Mouse (Mus musculus): ENCODE data around the gene Serpine1.

Gene Serpine1

DNA sequence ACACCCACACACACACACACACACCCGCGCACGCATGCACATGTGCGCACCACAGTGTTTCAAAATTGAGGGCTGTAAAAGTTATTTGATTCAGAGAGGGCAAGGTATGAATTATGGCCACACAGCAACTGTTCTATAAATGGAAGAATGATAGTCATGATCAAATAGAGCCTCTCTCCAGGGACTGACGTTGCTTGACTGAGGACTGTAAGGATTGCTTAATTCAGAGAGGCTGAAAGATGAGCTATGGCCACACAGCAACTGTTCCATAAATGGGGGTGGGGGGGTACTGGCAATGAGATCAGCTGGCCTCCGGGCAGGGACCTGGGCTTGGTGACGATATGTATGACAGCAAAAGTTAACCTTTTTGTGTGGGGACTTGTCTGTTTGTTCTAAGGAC is 5.1 kb upstream of the Serpine1 start:
- TF ChIP-seq GATA4 (IDR thresholded peaks at IDR 0.05; ENCODE audit: insufficient replicate concordance, low read length): no peak

DNA sequence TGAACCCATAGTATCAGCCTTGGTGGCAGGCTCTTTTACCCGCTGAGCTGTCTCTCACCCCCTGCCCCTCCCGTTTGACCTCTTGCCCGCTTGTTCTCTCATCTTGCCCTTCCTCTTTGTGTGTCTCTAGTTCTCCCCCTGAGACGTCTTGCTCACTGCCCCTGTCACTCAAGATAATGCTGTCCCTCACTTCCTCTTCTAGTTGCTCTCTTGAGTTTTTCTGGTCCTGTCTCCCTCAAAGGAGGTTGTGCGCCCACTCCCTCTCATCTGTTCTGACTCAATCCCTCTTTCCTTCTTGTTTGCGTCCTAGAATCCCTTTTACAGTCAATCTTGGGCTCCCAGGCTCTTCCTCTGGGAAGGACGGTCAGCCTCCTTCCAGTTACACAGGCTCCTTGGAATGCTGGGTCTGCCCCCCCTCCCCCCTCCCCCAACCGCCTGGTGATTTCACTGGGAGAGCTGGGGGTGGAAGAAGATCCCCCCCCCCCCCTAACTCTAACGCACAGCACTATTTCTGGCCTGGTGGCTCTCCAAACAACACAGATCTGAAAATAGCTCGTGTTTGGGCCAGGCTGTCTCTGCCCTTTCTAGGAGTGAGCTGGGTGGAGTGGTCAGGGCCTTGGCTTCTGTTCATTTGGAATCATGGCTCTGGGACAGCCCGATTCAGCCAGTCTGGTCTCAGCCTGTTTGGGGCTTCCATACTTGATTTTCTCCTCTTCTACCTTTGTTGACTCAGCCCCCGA is 4.3 kb upstream of the Serpine1 start:
- TF ChIP-seq GATA4 (IDR thresholded peaks at IDR 0.05; ENCODE audit: insufficient replicate concordance, low read length): no peak

DNA sequence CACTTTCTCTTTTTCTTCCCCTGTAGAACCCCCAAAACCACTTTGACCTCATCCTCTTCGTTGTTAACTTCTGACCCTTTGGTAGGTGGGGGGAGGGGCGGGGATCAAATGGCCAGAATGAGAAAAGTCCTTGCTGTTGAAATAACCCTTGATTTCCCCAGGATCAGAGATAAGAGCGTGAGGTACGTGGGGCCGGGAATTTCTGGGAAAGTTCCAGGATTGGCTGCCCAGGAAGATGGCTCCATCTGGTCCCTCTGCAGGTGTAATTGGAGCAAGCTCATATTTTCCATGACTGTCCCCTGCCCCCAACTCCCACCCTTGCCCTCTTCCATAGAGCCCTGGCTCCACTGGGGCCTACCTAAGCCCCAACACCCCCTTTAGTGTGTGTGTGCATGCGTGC is 3.7 kb upstream of the Serpine1 start:
- peak; percentile 90 for TF ChIP-seq GATA4 (IDR thresholded peaks at IDR 0.05; ENCODE audit: insufficient replicate concordance, low read length)

DNA sequence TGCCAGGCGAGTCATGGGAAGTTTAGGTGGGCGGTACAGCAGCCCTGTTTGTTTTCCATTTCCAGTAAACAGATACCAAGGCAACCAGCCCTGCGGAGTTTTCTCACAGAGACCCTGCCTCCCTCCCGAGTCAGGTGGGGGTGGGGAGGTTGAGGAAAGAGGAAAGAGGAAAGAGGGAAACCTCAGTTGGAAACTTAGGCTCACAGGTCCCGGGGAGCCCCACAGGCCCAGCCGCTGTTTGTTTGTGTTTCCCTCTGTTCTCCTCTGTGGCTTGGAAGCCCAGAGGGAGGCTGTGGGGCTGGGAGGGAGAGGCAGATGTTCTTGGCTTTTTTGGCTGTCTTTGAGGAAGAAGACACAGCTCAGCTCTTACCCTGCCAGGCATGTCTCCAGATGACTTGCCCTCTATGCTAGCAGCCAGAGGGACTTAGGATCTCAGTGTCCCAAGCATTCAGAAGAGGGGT is 2.2 kb upstream of the Serpine1 start:
- TF ChIP-seq GATA4 (IDR thresholded peaks at IDR 0.05; ENCODE audit: insufficient replicate concordance, low read length): no peak; the same call in 1 of the 2 replicates

DNA sequence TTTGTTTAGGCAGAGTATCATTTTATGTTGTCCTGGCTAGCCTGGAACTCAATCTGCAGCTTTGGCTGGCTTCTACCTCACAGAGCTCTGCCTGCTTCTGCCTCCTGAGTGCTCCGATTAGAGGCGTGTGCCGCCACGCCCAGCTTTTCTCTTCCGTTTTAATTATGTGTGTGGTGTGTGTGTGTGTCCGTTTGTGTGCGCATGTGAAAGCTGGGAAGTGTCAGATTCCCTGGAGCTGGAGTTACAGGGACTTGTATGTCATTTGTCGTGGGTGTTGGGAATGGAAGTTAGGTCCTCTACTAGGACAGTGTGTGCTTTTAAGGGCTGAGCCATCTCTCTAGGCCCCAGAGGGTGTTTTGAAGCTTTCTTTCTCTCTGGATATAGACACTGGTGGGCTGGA is 1.1 kb upstream of the Serpine1 start:
- TF ChIP-seq GATA4 (IDR thresholded peaks at IDR 0.05; ENCODE audit: insufficient replicate concordance, low read length): no peak

DNA sequence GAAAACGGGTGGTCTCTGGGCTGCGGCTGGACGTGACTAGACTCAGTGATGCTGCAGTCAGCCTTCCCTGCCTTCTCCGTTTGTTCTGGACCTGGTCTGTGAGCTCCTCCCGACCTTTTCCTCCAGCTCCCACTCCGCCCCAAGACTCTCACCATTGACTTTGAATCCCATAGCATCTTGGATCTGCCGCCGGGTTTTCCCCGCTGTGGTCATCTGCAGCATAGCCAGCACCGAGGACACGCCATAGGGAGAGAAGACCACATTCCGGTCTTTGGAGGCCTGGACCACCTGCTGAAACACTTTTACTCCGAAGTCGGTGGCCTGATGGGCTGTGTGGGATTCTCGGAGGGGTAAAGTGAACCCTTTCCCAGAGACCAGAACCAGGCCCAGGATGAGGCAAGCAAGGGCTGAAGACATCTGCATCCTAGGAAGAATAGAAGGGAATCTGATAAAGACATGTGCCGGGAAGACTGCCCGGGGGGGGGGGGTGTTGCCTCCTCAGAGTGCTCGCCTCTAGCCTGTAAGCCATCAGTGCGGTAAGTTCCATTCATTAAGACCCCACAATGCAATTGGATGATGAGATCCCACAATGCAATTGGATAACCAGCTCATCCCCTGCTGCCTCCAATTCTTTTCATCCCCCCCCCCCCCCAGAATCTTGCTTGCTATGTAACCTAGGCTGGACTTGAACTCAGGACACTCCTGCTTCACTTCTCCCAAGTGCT is 1.0 kb downstream of the Serpine1 start:
- no peak for TF ChIP-seq GATA4 (IDR thresholded peaks at IDR 0.05; ENCODE audit: insufficient replicate concordance, low read length)

DNA sequence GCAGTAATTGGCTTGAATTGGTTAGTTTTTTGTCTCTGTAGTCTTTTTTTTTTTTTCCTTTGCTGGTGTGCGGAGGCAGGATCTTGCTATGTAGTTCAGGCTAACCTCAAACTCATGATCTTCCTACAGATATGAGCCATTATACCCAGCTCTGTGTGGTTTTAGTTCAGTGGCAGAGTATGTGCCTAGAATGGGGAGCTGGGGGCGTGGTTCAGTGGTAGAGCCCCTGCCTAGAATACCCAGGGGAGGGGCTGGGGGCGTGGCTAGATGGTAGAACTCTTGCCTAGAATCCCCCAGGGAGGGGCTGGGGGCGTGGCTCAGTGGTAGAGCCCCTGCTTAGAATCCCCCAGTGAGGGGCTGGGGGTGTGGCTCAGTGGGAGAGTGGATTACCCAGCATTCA is 3.4 kb downstream of the Serpine1 start:
- no peak for TF ChIP-seq GATA4 (IDR thresholded peaks at IDR 0.05; ENCODE audit: insufficient replicate concordance, low read length)

DNA sequence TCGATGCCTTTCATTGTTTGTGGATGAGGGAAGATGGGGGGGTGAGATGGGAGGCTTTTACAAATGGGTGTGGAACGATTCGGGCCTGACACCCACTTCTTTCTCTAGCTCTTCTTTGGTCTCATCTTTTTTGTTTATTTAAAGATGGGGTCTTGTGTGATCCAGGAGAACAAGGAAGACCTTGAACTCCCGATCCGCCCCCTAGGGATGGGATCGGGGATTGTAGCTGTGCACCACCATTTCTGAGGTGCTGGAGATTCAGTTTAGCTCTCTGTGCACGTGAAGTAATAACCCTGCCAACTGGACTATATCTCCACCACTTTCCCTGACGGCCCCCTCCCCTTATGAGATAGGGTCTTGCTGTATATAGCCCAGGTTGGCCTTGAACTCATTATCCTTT is 6.1 kb downstream of the Serpine1 start:
- TF ChIP-seq GATA4 (IDR thresholded peaks at IDR 0.05; ENCODE audit: insufficient replicate concordance, low read length): no peak

DNA sequence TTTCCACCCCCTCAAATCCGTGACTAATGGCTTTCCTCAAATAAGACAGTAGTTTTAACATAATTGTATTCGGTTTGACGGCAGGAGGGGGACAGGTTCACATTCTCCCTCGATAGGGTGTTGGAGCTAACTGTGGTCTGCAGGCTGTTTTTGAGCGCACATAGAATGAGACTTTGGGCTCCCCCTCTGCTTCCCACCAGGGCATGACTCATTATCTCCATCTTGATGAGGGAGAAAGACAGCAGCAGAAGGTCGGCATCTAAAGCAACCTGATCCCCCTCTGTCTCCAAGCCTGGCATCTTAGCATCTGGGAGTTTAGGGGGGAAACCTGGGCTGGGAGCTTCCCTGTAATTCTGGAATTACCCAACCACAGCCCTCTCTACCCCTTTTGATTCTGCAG is 6.6 kb downstream of the Serpine1 start:
- no peak for TF ChIP-seq GATA4 (IDR thresholded peaks at IDR 0.05; ENCODE audit: insufficient replicate concordance, low read length)

DNA sequence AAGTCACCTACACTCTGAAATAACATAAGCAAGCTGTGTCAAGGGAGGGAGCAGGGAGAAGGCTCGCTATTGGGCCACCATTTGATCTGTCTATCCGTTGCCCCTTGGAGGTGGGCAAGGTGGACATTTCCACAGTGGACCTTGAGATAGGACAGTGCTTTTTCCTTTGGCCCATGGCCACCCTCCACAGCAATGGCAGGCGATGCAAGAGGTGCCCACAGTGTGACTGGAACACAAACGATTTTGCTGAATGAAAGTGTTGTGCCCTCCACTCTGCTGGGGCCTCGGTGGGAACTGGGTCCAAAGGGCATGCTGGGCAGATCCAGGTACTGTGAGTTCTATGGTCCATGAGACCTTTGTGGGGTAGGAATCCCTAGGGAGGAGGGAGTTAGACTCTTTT is 9.5 kb downstream of the Serpine1 start:
- no peak for TF ChIP-seq GATA4 (IDR thresholded peaks at IDR 0.05; ENCODE audit: insufficient replicate concordance, low read length)

DNA sequence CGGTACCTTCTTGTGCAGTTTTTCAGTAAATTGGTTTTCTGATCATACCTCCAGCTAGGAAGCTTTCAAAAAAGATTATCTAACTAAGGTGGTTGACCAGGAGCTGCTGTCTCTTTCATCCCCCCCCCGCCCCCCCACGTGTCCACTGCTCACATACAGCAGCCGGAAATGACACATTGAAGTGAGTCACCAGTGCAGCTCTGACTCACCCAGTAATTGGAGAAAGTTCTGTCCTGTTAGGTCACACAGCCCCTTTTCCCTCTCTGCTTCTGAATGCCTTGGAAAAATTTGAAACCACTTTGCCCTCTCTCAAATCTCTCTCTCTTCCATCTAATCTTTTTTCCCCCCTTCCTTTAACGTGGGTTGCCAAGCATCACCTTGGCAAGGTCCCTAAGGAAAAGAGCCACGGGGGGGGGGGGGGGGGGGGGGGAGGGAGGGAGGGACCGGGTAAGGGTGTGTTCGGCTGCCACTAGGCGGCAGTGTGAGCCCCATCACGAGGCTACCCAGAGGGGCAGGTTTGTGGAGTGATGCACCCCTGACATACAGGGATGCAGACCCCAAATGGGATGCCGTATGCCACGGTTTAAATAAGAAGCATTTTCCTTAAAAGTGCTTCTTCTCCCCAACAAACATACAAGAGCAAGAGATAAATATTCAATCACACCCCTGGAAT is 10.1 kb downstream of the Serpine1 start:
- no peak for TF ChIP-seq GATA4 (IDR thresholded peaks at IDR 0.05; ENCODE audit: insufficient replicate concordance, low read length)

DNA sequence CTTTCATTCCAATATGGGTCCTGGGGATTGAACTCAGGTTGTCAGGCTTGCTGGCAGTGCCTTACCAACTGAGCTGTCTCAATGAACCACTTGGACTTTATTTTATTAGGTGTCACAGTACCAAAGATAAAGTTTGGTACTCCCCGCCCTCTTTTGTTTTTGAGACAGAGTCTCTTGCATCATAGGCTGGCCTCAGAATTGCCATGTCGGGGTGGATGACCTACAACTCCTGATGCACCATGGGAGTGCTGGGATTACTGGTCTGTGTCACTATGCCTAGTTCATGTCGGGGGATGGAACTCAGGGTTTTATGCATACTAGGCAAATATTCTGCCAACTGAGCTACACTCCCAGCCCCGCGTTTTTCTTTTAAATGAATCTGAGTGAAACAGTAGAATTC is 17.2 kb downstream of the Serpine1 start:
- no peak for TF ChIP-seq GATA4 (IDR thresholded peaks at IDR 0.05; ENCODE audit: insufficient replicate concordance, low read length)

DNA sequence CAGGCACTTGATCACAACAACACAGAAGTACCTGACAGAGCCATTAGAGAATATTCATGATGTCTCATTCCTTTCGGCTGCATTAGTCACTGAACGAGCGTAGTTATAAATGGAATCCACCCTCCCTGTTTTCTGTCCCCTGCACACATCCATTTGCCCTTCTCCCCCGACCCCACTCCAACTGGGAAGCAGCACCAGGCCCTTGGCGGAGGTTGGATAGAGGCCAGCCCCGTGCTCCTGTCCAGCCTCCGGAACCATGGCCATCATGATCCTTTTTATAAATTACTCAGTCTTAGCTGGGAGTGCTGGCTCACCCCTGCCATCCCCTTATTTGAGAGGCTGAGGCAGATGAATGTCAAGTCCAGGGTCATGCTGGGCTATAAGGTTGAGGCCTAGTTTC is 17.8 kb downstream of the Serpine1 start:
- no peak for TF ChIP-seq GATA4 (IDR thresholded peaks at IDR 0.05; ENCODE audit: insufficient replicate concordance, low read length)

DNA sequence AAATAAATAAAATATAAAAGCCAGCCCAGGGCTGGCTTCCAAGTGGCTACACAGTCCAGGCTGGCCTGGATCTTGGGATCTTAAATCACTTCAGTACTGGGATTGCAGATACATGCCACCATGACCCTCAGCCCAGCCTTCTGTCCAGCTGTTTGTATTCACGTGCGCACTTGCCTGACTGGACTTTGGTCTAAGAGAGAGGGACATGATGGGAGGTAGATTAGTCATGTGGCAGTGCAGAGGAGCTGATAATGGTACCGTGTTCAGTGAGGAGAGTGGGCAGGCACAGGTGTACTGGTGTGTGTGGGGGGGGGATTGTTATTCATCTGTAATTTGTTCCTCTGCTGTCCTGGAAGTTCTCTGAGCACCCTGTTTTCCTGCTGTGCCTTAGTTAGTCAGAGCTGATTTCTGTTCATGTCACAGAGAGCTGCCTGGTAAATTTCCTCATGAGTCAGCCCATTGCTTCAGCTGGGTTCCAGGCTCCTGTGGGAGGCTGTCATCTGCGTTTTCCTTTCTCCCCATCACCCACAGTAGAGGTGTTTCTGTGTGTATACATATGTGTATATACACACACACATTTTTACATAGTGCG is 20.1 kb downstream of the Serpine1 start:
- TF ChIP-seq GATA4 (IDR thresholded peaks at IDR 0.05; ENCODE audit: insufficient replicate concordance, low read length): no peak

DNA sequence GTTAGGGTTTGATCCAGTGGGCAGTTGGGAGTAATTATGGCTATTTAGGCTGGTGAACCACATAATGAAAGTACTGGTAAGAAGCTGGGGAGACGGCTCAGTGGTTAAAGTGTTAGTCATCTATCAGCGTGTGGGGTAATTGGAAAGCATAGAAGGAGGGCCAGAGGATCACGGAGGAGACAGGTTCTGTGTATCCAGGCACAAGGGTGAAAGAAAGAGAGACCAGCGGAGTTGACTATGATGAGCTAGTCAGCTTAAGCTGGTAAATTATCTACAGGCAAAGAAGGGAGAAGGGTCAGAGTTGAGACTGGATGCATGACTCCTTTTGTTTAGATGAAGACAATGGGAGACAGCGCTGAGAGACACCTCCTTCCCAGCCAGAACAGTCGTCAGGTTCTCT is 20.9 kb downstream of the Serpine1 start:
- no peak for TF ChIP-seq GATA4 (IDR thresholded peaks at IDR 0.05; ENCODE audit: insufficient replicate concordance, low read length)

DNA sequence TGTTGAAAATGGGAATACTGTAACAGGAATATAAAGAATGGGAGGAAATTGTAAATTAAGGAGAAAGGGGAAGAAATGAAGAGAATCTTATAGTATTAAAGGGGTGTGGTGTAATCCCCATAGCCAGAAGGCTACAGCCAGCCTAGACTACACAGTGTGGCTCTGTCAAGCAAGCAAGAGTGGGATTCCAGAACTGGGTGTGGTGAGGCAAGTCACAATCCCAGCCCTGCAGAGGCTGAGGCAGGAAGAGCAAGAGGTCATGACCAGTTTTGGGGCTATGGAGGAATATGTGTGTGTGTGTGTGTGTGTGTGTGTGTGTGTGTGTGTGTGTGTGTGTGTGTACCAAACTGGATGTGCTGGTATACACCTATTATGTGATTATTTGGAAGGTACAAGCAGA is 25.1 kb downstream of the Serpine1 start:
- no peak for TF ChIP-seq GATA4 (IDR thresholded peaks at IDR 0.05; ENCODE audit: insufficient replicate concordance, low read length)

Measured in liver, adult (tissue).